Mouse (Mus musculus): Measurements from ENCODE around the gene Olfr1111.
"Not testable (repeated sequence)": the region's sequence is repeated elsewhere in the genome, so short reads cannot be mapped to it uniquely, and the experiment has no call there.

The Olfr1111 gene

DNA sequence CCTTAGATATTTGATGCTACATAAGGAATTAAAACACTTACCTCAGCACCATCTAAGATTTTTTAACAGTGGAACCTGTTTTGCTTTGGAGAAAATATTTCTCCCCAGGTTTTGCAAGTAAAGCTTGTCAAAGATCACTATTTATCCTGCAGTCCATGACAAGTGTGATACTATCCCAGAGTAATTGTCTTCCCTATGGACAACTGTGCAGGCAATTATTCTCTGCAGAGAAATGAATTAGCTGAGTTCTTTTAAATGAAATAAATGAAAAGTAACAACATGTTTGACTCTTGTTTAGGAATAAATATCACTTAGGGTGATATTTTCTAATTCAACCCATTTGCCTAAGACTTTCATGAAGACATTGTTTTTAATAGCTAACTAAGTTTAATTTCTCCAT is at the start of gene Olfr1111:
Gene Olfr1111 (minus strand): TSS at position 101 of the 400 bp plus-strand sequence.
- DNase-seq: no peak

DNA sequence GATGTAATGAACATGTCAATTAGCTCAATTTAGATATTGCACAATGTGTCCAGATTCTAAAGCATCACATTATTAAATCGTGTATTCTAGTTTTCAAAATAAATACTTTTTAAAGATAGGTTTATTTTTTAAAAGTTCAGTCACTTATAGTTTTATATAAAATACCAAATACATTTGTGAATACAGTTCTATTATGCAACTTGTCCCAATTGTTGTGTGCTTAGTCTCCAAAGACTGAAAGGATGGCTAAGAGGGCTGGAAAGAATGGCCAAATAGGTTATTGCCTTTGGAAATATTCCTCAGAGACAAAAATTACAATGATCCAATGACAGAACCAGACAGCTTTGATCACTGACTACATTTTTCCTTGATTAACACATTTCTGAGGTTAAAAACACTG is 35.1 kb upstream of the Olfr1111 start, which contains the start of gene Olfr1112:
Gene Olfr1112 (plus strand): TSS at position 301 of the 400 bp plus-strand sequence.
- no peak for DNase-seq

DNA sequence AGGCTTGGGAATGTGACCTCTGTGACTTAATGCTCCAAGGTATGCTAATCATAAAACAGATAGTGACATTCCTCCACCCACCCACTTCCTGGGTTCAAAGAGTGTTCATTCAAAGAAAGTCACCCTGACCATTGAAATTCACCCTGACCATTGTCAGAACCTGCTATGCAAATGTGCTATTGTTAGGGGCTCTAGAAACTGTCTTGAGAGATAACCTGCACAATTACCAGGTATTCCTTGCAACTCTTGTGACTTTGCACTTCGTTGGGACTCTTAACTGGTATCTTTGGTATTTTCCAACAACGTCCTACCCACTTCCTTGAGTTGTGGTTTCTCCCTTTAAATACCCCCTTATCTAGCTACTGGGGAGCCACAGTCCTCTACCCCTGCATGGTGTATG is 15.3 kb upstream of the Olfr1111 start:
- not testable (repeated sequence) for DNase-seq

DNA sequence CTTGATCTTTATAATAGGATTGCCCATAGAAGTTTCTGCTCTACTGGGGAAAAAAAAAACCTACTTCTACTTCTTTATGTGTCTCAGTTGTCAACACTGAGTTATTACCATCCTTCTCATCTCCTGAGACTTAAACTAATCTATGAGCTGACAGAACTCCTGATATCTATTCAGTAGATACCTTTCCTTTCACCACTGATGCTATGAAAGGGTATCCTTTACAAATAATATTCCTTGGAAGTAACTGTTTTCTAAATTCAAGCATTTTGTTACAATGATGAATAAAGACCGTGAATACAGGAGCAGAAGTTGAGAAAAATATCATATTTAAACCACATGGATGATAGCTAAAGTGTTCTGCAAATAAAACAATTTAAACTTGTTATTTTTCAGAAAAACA is 12.2 kb downstream of the Olfr1111 start, which contains the start of gene Olfr1110:
Gene Olfr1110 (minus strand): TSS at position 101 of the 400 bp plus-strand sequence.
- no peak for DNase-seq

DNA sequence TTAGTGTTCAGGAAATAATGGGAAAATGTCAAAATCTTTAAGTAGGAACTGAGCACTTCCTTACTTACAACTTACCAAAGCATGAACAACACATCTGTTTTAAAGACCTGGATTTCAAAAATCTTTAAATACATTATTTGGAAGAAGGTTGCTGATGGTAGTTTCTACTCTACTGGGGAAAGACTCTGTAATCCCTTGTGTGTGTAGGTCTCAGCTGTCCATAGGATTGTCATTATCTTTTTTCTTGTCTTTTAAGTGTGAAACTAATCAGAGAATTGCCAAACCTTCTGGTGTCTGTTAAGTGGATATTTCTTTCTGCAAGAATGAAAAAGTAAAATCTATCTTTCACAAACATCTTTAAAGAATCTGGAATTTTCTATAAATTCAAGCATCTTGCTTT is 38.0 kb downstream of the Olfr1111 start, which contains the start of gene Olfr259:
Gene Olfr259 (minus strand): TSS at position 101 of the 400 bp plus-strand sequence.
- no peak for DNase-seq

Data from thymus, postnatal 4 days (tissue).